Mouse (Mus musculus): ENCODE data around the gene Ice1. TPM values are rescaled to one million over a fixed set of nuclear protein-coding genes. Genes with fewer than 3 reads are reported as not detected.
A peak's percentile ranks its signal among the peaks of the same experiment; 100 is the strongest.

Gene Ice1
- polyA plus RNA-seq, 1 experiment from 2014 or later = 28.9 TPM

GRCm38 (mm10) chr13:70510199-70510598 lies 127.2 kb downstream of the Ice1 start:
- no peak overlapping the region for H3K4me2 ChIP-seq
- no peak overlapping the region for H3K9ac ChIP-seq (ENCODE audit: low read length)
- no peaks in the 10 kb centered on the region for H3K27me3 ChIP-seq (ENCODE audit: control insufficient read depth, insufficient read depth, low read length)
- DNase-seq (ENCODE audit: low spot score, missing footprints) = no peak
- no peak; the same call in 1 of the 2 replicates for ATAC-seq (ENCODE audit: low FRiP score)
- H3K36me3 ChIP-seq (ENCODE audit: control insufficient read depth, insufficient read depth, low read length) = no peaks in the 10 kb centered on the region
- H3K4me1 ChIP-seq (ENCODE audit: control insufficient read depth, insufficient read depth, low read length) = no peaks in the 10 kb centered on the region
- 83% methylated on average over 5 of the region's 5 CpGs for WGBS
- no peak overlapping the region for H3K4me3 ChIP-seq (ENCODE audit: low read depth, low read length)
- H3K9me3 ChIP-seq (ENCODE audit: control insufficient read depth, low read length) = no peaks in the 10 kb centered on the region
- no peak overlapping the region for H3K27ac ChIP-seq (ENCODE audit: low read depth, low read length)

DNA sequence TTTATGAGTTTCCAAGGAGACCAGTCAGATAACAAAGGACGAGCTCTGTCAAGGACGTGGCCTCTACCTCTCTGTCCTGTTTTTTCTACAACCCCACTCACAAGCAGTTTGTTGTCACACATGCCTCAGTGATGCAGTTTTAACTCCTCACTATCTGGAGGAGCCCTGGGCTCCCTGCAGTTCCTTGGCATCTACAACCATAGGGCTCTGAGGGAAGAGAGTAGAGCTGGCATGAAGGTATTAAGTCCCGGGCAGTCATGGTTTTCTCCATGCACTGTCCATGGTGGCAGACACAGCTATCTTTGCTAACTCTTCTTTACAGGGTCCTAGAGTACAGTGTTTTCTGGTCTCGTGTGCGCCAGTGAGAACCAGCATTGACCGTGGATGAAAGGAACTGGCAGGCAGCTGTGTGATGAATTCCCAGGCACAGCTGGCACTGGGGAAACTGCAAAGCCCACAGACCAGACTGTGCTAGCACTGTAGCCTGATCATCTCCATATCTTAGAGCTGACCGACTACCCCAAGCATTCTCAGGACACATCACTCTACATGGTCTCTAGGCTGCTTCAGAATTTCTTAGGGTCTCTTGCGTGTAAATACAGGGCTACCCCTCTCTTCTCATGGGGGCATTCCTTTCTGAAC lies 127.9 kb downstream of the Ice1 start:
- Histone ChIP-seq H3K36me3 (ENCODE audit: control insufficient read depth, insufficient read depth, low read length) (no peaks in the 10 kb centered on the region), H3K9me3 (ENCODE audit: control insufficient read depth, low read length) (no peaks in the 10 kb centered on the region), H3K4me2 (no peak overlapping the region), H3K9ac (ENCODE audit: low read length) (no peak overlapping the region), H3K27ac (ENCODE audit: low read depth, low read length) (no peak overlapping the region), H3K27me3 (ENCODE audit: control insufficient read depth, insufficient read depth, low read length) (no peaks in the 10 kb centered on the region), H3K4me3 (ENCODE audit: low read depth, low read length) (no peak overlapping the region), H3K4me1 (ENCODE audit: control insufficient read depth, insufficient read depth, low read length) (no peaks in the 10 kb centered on the region)
- no peak for DNase-seq (ENCODE audit: low spot score, missing footprints)
- WGBS = 76% methylated on average over 8 of the region's 8 CpGs
- peak; percentile 55; the same call in 1 of the 2 replicates for ATAC-seq (ENCODE audit: low FRiP score)

DNA sequence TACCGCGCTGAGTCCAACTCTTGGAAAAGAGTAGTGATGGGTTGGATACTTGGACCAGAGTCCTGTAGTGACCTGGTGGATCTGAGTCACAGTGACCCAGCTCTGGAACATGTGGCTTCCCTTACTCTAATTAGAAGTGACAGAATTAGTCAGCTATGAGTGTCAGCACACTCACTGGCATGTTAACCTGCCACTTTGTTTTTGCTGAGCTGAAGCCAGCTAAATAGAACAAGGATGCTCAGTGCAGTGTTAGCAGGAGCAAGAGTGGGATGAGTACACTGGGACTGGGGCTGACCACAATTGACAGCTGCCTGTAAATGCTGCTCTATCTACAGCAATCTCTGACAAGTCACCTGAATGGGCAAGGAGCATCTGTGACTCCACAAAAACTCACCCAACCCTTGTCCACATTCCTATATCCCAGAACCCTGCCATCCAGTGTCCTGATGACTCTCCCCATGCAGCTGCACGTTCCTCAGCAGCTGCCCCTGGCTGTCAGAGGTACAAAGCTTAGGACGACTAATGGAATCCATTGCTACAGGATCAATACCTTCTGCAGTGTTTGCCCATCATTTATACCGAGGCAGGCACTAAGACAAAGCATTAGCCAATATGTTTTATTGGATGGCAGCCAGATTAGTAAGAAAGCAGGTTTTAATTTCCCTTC lies 128.6 kb downstream of the Ice1 start:
- H3K4me2 ChIP-seq = no peak overlapping the region
- H3K27me3 ChIP-seq (ENCODE audit: control insufficient read depth, insufficient read depth, low read length) = no peaks in the 10 kb centered on the region
- H3K27ac ChIP-seq (ENCODE audit: low read depth, low read length) = no peak overlapping the region
- H3K4me1 ChIP-seq (ENCODE audit: control insufficient read depth, insufficient read depth, low read length) = no peaks in the 10 kb centered on the region
- WGBS = 64% methylated on average over 5 of the region's 5 CpGs
- no peak for DNase-seq (ENCODE audit: low spot score, missing footprints)
- ATAC-seq (ENCODE audit: low FRiP score) = peak; percentile 68; the same call in 1 of the 2 replicates
- H3K9me3 ChIP-seq (ENCODE audit: control insufficient read depth, low read length) = no peaks in the 10 kb centered on the region
- H3K36me3 ChIP-seq (ENCODE audit: control insufficient read depth, insufficient read depth, low read length) = no peaks in the 10 kb centered on the region
- H3K9ac ChIP-seq (ENCODE audit: low read length) = no peak overlapping the region
- no peak overlapping the region for H3K4me3 ChIP-seq (ENCODE audit: low read depth, low read length)

Other genes starting within 250 kb of the Ice1 start
- gene Adamts16, start 204.2 kb upstream of the Ice1 start, polyA plus RNA-seq (2014; fragmentation: Nextera tagmentation; extraction: Ambion mirVana) = 0.29 and 0.45 TPM in 2 replicates

Data from midbrain, embryonic 11.5 days (tissue).